Mouse (Mus musculus): ENCODE results near the gene Med25. TPM values are rescaled to one million over a fixed set of nuclear protein-coding genes. Genes with fewer than 3 reads are reported as not detected.

Gene Med25
- total and polyA plus RNA-seq, 3 experiments = 70.0 to 121 (median 85.8) TPM

DNA sequence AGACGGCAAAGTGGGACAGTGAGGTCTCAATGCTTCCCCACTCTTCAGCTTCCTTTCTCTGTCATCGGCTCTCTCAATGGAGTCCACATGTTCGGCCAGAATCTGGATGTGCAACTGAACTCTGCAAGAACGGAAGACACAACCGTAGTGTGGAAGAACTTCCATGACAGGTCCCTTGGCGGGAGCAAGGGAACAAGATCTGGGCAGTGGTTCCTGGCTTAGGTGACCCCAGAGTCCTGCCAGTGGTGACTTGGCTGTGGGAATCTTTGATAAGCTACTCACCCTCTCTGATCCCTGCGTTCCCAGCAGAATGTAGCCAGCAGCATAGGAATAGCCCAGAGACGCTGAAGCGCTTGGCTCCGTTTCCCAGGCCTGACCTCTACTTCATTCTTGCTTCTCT, 4.0 kb upstream of the Med25 start:
- WGBS = 19% methylated on average over 10 of the region's 10 CpGs
- DNase-seq = peak in 1 of 2 experiments; percentile 46
- Histone ChIP-seq H3K4me3 (peak overlapping the region; percentile 85), H3K9ac (ENCODE audit: low read depth, low read length) (peak overlapping the region; percentile 81), H3K36me3 (ENCODE audit: control insufficient read depth, insufficient read depth, low read length) (no peaks in the 10 kb centered on the region), H3K27me3 (ENCODE audit: control insufficient read depth, insufficient read depth, low read length) (no peaks in the 10 kb centered on the region), H3K79me2 (replicated peaks; ENCODE audit: control insufficient read depth, insufficient read depth, low read length) (peaks cover 3% of the 10 kb centered on the region), H3K4me1 (ENCODE audit: control insufficient read depth, insufficient read depth, low read length) (peaks cover 8% of the 10 kb centered on the region), H3K27ac (peak overlapping the region; percentile 91)
- intact Hi-C loops (cut with DNase I) = loop anchor here (2.0 to 5.0 kb wide), 2 partner anchors 32 to 39 kb away; partner anchors contain the start of genes Ap2a1 and Pnkp
- no peak for TF ChIP-seq EP300 (IDR thresholded peaks at IDR 0.05; ENCODE audit: insufficient read depth, low read depth, low read length)
- TF ChIP-seq POLR2A (IDR thresholded peaks at IDR 0.05; ENCODE audit: insufficient read depth, low read depth, low read length) = no peak
- TF ChIP-seq CTCF (IDR thresholded peaks at IDR 0.05) = no peak

DNA sequence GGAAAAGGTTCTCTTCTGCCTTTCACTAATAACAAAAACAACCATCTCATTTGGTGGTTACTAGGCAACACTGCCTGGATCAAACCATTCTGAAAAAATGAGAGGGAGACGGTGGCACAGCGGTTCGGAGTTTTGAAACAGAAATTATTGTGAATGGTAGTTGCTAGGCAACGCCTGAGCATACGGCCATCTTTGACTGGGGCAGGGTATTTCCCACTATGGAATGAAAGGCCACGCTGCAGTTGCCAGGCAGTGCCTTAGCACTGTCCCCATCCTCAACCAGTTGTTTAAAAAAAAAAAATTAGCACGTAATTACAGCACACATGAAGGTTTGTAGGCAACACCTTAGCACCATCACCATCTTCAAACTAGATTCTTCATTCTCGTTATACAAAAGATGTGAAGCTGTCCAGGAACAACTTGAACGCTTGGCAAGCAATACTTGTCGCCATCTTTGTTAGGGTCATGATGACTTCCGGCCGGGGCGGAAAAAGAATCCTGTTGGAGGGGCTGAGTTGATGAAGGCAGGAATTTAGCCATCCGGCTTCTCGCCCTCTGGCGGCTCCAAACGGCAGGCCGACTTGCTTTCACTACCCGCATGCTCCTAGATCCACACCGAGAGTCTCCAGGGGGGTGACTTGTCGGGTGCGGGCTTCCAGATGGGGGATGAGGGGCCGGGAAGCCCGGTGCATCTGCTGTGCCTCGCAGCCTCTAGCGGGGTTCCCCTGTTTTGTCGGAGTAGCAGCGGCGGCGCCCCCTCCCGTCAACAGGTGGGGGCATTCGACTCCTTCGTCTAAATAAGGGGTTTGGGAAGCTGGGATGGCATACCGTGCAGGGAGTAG, 3.3 kb upstream of the Med25 start, which contains the start of gene Fuz:
Fuz (plus strand) TSS at position 487 of the 842 bp plus-strand sequence.
- Histone ChIP-seq H3K27ac (peak within 1 kb of the TSS; percentile 91), H3K4me3 (peak within 1 kb of the TSS; percentile 85), H3K36me3 (ENCODE audit: control insufficient read depth, insufficient read depth, low read length) (no peaks in the 10 kb centered on the region), H3K27me3 (ENCODE audit: control insufficient read depth, insufficient read depth, low read length) (no peaks in the 10 kb centered on the region), H3K4me1 (ENCODE audit: control insufficient read depth, insufficient read depth, low read length) (peaks cover 12% of the 10 kb centered on the region), H3K9ac (ENCODE audit: low read depth, low read length) (peak within 1 kb of the TSS; percentile 81), H3K79me2 (replicated peaks; ENCODE audit: control insufficient read depth, insufficient read depth, low read length) (peaks cover 3% of the 10 kb centered on the region)
- TF ChIP-seq POLR2A (IDR thresholded peaks at IDR 0.05; ENCODE audit: insufficient read depth, low read depth, low read length) = peak; percentile 61
- TF ChIP-seq EP300 (IDR thresholded peaks at IDR 0.05; ENCODE audit: insufficient read depth, low read depth, low read length) = peak; percentile 33; the same call in 1 of the 2 replicates
- TF ChIP-seq CTCF (IDR thresholded peaks at IDR 0.05) = peak; percentile 87
- DNase-seq = peak; percentile 91 to 93
- WGBS = under 1% methylated on average over 34 of the region's 34 CpGs
- intact Hi-C loops (cut with DNase I) = loop anchor here (2.0 to 5.0 kb wide), 2 partner anchors 33 to 39 kb away; partner anchors contain the start of genes Ap2a1 and Pnkp

GRCm38 (mm10) chr7:44895206-44895592, 2.7 kb upstream of the Med25 start:
- TF ChIP-seq EP300 (IDR thresholded peaks at IDR 0.05; ENCODE audit: insufficient read depth, low read depth, low read length) (no peak), CTCF (IDR thresholded peaks at IDR 0.05) (no peak), POLR2A (IDR thresholded peaks at IDR 0.05; ENCODE audit: insufficient read depth, low read depth, low read length) (no peak)
- H3K4me3 ChIP-seq = peak overlapping the region; percentile 85
- no peaks in the 10 kb centered on the region for H3K36me3 ChIP-seq (ENCODE audit: control insufficient read depth, insufficient read depth, low read length)
- peaks cover 6% of the 10 kb centered on the region for H3K79me2 ChIP-seq (replicated peaks; ENCODE audit: control insufficient read depth, insufficient read depth, low read length)
- H3K9ac ChIP-seq (ENCODE audit: low read depth, low read length) = no peak overlapping the region
- intact Hi-C loops (cut with DNase I) = loop anchor here (5.0 kb wide), 1 partner anchor 38 kb away; the partner anchor contains the start of gene Pnkp
- H3K4me1 ChIP-seq (ENCODE audit: control insufficient read depth, insufficient read depth, low read length) = peaks cover 15% of the 10 kb centered on the region
- WGBS = 51% methylated on average over 7 of the region's 7 CpGs
- no peak for DNase-seq
- no peaks in the 10 kb centered on the region for H3K27me3 ChIP-seq (ENCODE audit: control insufficient read depth, insufficient read depth, low read length)
- peak overlapping the region; percentile 91 for H3K27ac ChIP-seq

DNA sequence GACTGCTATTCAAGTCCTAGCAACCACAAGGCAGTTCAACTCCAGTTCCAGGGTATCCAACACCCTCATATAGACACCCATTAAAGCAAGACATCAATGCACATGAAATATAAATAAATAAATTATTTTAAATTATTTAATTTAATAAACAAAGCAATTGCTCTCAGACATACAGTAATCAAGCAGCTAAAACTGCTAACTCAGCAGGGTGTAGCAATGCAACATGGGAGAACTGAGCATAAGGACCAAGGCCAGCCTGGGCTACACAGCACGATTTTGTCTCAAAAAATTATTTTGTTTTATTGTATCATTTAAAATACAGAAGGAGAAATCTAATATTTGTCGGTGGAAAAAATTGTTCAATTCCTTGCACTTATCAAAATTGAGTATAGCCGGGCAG, 1.7 kb upstream of the Med25 start:
- Histone ChIP-seq H3K36me3 (ENCODE audit: control insufficient read depth, insufficient read depth, low read length) (no peaks in the 10 kb centered on the region), H3K9ac (ENCODE audit: low read depth, low read length) (no peak overlapping the region), H3K4me3 (no peak overlapping the region), H3K27ac (no peak overlapping the region), H3K27me3 (ENCODE audit: control insufficient read depth, insufficient read depth, low read length) (no peaks in the 10 kb centered on the region), H3K79me2 (replicated peaks; ENCODE audit: control insufficient read depth, insufficient read depth, low read length) (peaks cover 6% of the 10 kb centered on the region), H3K4me1 (ENCODE audit: control insufficient read depth, insufficient read depth, low read length) (peaks cover 15% of the 10 kb centered on the region)
- intact Hi-C loops (cut with DNase I) = no loop called here
- 87% methylated on average over 3 of the region's 3 CpGs for WGBS
- no peak for TF ChIP-seq CTCF (IDR thresholded peaks at IDR 0.05)
- TF ChIP-seq POLR2A (IDR thresholded peaks at IDR 0.05; ENCODE audit: insufficient read depth, low read depth, low read length) = no peak
- TF ChIP-seq EP300 (IDR thresholded peaks at IDR 0.05; ENCODE audit: insufficient read depth, low read depth, low read length) = no peak
- no peak for DNase-seq

- WGBS = 20% methylated on average over 8 of the region's 8 CpGs
- Histone ChIP-seq H3K27ac (peak overlapping the region; percentile 47), H3K9ac (ENCODE audit: low read depth, low read length) (no peak overlapping the region), H3K4me3 (peak overlapping the region; percentile 84), H3K4me1 (ENCODE audit: control insufficient read depth, insufficient read depth, low read length) (peaks cover 18% of the 10 kb centered on the region), H3K27me3 (ENCODE audit: control insufficient read depth, insufficient read depth, low read length) (no peaks in the 10 kb centered on the region), H3K36me3 (ENCODE audit: control insufficient read depth, insufficient read depth, low read length) (no peaks in the 10 kb centered on the region), H3K79me2 (replicated peaks; ENCODE audit: control insufficient read depth, insufficient read depth, low read length) (peaks cover 6% of the 10 kb centered on the region)
- no peak for DNase-seq
- TF ChIP-seq POLR2A (IDR thresholded peaks at IDR 0.05; ENCODE audit: insufficient read depth, low read depth, low read length) = no peak
- no peak for TF ChIP-seq EP300 (IDR thresholded peaks at IDR 0.05; ENCODE audit: insufficient read depth, low read depth, low read length)
- no peak for TF ChIP-seq CTCF (IDR thresholded peaks at IDR 0.05)
- intact Hi-C loops (cut with DNase I) = loop anchor here (2.0 kb wide), 1 partner anchor 76 kb away; the partner anchor contains the start of genes Atf5, Il4i1 and Nup62
These were observed 685 bp upstream of the Med25 start for GRCm38 (mm10) chr7:44893197-44893596.

Measured in heart, adult 2 months (tissue).